Mouse (Mus musculus): Measurements from ENCODE around the gene Slc36a2. TPM values are rescaled to one million over a fixed set of nuclear protein-coding genes. Genes with fewer than 3 reads are reported as not detected.

Slc36a2 gene
- 1 to 10 TPM in 2 of 4 experiments, under 1 TPM in 2; 0.36 to 1.2 (median 0.80) TPM for total RNA-seq (2022)

GRCm38 (mm10) chr11:55184733-55185291, at the start of gene Slc36a2:
TSS of gene Slc36a2 (minus strand) at chr11:55185077.
- no peak for DNase-seq (ENCODE audit: low spot score in 2 of 2)

GRCm38 (mm10) chr11:55234288-55234687, 49.4 kb upstream of the Slc36a2 start:
- DNase-seq (ENCODE audit: low spot score in 2 of 2) = no peak

DNA sequence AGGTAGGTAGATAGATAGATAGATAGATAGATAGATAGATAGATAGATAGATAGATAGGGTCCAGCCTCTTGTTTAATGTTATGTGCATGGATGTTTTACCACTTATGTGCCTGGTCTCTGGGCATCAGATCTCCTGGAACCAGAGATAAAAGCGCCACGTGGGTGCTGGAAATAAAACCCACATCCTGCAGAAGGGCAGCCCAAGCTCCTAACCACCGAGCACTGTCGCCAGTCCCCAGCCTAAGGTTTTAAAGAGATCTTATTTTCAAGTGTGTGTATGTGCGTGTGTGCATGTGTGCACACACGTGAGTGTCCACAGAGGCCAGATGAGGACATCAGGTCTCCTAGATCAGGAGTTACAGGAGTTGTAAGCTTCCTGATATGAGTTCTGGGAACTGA, 46.2 kb upstream of the Slc36a2 start:
- DNase-seq (ENCODE audit: low spot score in 2 of 2) = no peak

- no peak for DNase-seq (ENCODE audit: low spot score in 2 of 2)
Measured at GRCm38 (mm10) chr11:55221306-55221705, 36.4 kb upstream of the Slc36a2 start.

GRCm38 (mm10) chr11:55218473-55218872, 33.6 kb upstream of the Slc36a2 start:
- no peak for DNase-seq (ENCODE audit: low spot score in 2 of 2)

DNA sequence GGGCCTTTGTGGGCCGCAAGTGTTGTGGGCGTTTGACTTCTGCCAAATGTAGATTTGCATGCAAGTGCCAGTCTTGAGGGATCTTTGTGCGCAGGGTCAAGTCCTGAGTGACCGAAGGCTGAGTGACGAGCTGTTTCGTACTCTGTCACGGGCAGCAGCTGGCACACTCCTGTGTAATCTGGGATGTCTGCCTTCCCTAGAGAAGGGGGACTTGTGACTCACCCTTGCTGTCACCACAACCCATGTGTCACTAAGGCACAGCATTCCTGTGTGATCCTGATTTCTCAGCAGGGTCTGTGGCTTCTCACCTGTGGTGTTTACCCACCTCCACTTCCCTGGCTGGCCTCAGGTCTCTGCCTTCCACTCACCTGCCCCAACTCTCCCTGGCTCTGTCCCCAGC, 33.0 kb upstream of the Slc36a2 start:
- no peak for DNase-seq (ENCODE audit: low spot score in 2 of 2)

GRCm38 (mm10) chr11:55217418-55217817, 32.5 kb upstream of the Slc36a2 start:
- DNase-seq (ENCODE audit: low spot score in 2 of 2) = no peak

- DNase-seq (ENCODE audit: low spot score in 2 of 2) = no peak
Measured at GRCm38 (mm10) chr11:55216830-55217229, 32.0 kb upstream of the Slc36a2 start.

- no peak for DNase-seq (ENCODE audit: low spot score in 2 of 2)
Measured at GRCm38 (mm10) chr11:55216061-55216460, 31.2 kb upstream of the Slc36a2 start.

DNA sequence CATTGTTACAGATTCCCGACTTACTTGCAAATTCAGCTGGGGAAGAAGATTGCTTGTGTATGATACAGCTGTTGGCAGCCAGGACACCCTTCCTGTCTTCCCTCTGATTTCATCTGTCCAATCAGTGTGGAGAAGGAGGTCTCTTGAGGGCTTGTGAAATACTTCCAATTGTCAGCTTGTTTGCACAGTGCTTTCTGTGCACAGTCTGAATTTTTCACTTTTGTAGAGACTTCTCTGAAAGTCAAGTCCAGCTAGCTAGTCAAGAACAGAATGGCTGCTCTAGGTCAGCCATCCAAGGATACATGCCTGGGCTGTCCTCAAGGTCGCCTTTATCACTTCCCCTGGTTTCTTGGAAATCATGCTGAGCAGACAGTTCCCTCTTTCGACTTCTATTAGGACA, 30.1 kb upstream of the Slc36a2 start:
- no peak for DNase-seq (ENCODE audit: low spot score in 2 of 2)

DNA sequence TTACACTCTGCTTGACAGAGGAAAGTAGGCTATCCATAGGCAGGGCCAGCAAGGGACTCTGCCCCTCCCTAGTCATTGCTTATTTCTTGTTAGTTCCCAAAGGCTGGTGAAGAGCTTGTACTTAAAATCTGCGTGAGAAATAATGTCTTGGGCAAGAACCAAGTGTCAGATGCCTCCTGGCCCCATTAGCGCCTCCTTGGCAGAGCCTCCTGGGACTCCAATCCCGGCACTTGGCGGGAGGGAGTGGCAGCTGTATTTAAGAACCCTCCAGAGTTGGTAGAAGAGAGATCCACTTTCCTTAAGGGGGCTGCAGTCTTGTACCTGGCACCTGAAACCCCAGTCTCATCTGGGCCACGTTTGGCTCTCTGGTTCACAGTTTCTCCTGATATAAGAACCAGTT, 29.3 kb upstream of the Slc36a2 start:
- DNase-seq (ENCODE audit: low spot score in 2 of 2) = peak in 1 of 2 experiments; percentile 27

GRCm38 (mm10) chr11:55213518-55213917, 28.6 kb upstream of the Slc36a2 start:
- no peak for DNase-seq (ENCODE audit: low spot score in 2 of 2)

DNA sequence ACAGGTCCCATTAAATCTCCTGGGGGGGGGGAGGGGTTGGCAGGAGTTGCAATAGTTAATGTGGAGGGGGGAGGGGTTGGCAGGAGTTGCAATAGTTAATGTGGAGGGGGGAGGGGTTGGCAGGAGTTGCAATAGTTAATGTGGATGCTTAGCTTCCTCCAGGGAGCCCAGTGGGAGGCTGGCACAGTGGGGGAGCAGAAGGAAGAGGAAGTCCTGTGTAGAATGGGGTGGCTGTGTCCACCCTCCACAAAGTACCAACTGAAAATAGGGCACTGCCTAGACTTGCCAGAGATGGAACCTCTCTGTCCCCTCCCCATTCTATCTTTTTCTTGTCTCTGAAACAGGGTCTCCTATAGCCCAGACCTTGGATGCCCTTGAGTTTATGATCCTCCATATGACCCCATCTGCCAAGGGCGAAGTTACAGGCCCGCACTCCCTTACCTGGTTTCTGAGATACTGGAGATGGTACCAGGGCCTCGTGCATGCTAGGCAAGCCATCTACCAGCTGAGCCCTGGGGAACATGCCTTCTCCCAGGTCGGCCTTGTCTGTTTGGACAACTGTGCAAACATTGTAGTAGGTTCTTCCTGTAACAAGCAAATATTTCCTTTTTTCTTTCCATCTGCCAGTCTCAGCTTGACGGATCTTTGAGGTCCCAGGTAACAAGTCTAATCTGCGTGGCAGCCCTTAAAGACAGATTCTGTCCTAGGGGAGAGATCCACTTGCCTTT, 24.9 kb upstream of the Slc36a2 start:
- DNase-seq (ENCODE audit: low spot score in 2 of 2) = no peak

DNA sequence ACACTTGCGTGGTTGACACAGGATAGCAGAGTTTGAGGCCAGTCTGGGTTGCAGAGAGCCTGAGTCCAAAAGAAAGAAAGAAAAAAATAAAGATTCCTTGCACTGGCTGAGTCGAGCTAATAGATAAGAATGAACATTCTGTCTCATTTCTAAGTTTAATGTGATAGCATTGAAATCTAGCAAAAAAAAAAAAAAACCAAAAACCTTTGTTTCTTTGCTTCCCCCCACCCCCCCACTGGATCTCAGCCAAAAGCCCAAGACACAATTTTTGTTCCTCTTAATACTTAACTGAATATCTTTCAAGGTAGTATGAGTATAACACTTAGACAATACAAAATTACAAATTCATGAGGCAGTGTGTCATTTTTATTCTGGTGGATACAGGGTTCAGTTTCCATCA, 24.2 kb upstream of the Slc36a2 start:
- no peak for DNase-seq (ENCODE audit: low spot score in 2 of 2)

DNA sequence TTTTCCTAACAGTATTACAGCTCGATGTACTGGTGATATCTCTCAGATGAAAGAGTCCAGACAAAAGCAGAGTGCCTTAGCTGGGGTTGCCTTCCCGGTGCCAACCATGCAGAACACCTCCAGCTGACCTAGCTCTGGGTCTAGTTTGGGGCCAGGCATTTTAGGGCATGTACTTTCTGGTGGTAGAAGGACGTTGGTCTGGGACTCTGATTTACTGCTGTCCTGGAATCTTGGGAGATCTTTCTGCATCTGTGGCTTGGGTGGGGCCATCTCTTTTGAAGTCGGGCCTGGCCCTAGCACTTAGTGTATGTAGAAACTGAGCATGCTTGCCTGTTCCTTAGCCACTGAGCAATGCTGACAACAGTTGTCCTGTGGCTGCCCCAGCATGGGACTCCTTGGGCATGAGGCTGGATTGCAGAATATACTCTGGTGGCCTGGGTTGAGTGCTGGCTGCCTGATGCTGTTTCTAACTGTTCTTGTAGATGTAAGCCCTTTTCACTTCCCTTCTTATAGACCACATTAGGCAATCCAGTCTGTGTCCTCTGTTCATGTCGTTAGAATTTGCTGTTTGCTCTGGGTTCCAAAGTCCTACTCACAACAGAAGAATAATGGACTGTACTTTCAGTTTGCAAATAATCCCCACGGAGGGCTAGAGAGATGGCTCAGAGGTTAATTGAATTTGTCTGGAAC, 23.3 kb upstream of the Slc36a2 start:
- DNase-seq (ENCODE audit: low spot score in 2 of 2) = no peak

GRCm38 (mm10) chr11:55204602-55205001, 19.7 kb upstream of the Slc36a2 start:
- DNase-seq (ENCODE audit: low spot score in 2 of 2) = no peak

DNA sequence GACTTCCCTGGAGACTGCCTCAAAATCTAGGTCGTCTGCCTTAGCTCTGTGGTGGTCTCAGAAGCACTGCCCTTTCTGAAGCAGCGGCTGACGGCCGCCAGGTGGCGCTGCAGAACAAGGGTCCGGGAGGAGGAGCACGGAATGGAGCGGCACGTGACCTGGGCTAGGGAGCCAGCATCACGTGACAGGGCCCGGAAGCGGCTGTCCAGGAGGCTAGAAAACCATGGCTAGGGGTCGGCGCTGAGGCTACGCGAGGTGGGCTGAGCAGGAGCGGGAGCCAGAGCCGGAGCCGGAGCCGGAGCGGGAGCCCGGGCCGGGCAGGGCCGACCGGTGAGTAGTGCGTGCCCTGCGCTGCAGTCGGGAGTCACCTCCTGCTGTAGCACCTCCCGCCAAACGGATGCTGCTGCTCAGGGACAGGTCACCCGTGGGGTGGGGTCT, 19.3 kb upstream of the Slc36a2 start, which contains the start of gene Slc36a1:
Gene Slc36a1, plus strand, starts transcription at position 192 of the 438 bp plus-strand sequence.
- DNase-seq (ENCODE audit: low spot score in 2 of 2) = peak; percentile 86 to 91

GRCm38 (mm10) chr11:55197740-55198510, 13.0 kb upstream of the Slc36a2 start:
- no peak for DNase-seq (ENCODE audit: low spot score in 2 of 2)

GRCm38 (mm10) chr11:55197086-55197485, 12.2 kb upstream of the Slc36a2 start:
- DNase-seq (ENCODE audit: low spot score in 2 of 2) = no peak

DNA sequence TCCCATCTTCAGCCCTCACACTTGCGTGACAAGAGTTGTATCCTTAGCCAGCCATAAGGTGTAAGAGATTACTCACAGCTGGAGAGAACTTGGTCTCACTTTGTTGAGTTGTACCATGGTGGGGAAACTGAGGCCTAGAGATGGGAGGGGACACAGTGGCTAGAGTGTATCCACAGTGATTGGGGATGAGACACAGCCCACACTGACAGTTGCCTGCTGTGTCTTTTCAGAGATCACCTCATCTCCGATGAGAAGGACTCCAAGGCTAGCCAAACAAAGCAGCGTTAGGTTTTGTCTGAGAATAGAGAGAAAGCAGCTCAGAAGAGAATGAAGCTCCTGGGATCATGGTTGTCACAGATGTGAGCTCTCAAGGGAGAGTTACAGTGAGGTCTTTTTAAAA, 5.3 kb upstream of the Slc36a2 start:
- DNase-seq (ENCODE audit: low spot score in 2 of 2) = no peak

DNA sequence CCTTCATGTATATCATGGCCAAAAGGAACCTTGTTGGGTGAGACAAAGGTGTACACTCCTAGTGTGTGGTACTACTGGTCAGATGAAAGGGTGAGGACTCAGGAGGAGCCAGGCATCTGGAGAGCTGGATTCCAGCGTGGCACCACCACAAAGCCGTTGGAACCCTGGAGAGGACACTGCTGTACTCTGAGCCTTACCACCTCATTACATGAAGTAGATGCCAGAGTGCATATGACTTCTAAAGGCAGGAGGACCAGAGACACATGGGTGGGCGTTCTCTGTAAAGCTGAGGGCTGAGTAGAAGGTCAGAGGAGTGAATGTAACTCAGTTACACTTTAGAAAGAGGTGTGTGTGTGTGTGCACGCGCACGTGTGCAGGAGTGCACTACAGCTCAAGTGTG, 2.9 kb upstream of the Slc36a2 start:
- no peak for DNase-seq (ENCODE audit: low spot score in 2 of 2)

GRCm38 (mm10) chr11:55187292-55187691, 2.4 kb upstream of the Slc36a2 start:
- no peak for DNase-seq (ENCODE audit: low spot score in 2 of 2)
